Mouse (Mus musculus) heart, postnatal 0 days (tissue): Measurements from ENCODE around the gene Zswim5. TPM values are rescaled to one million over a fixed set of nuclear protein-coding genes. Genes with fewer than 3 reads are reported as not detected.

Experiments
- ATAC-seq: fragments of 200-750 bp; cut with Nextera tagmentation; 2 replicates; pipeline ENCODE4 v1.8.0; 2017; ENCODE audit warnings: low read depth, moderate number of reproducible peaks, moderate library complexity; ENCODE audit not compliant: insufficient read depth
- DNase-seq: peaks from one replicate; pipeline ENCODE4 v3.0.0-alpha.2; 2016; ENCODE audit warnings: low spot score
- H3K27ac ChIP-seq: fragments of 300-500 bp; sonication (generic); 2 replicates; pipeline ENCODE4 v1.5.1; 2014; ENCODE audit warnings: low read depth, mild to moderate bottlenecking
- H3K27me3 ChIP-seq: fragments of 300-500 bp; sonication (generic); 2 replicates; pipeline ENCODE4 v1.6.1; 2014; ENCODE audit warnings: low read length, mixed read lengths; ENCODE audit not compliant: control insufficient read depth, insufficient read depth
- H3K36me3 ChIP-seq: fragments of 300-500 bp; sonication (generic); replicated peaks from 2 replicates; pipeline ENCODE4 v1.6.1; 2014; ENCODE audit warnings: low read length, mixed read lengths; ENCODE audit not compliant: control insufficient read depth, insufficient read depth
- H3K4me1 ChIP-seq: fragments of 300-500 bp; sonication (generic); 2 replicates; pipeline ENCODE4 v1.6.1; 2014; ENCODE audit warnings: antibody characterized with exemption; ENCODE audit not compliant: control insufficient read depth, insufficient read depth
- H3K4me2 ChIP-seq: fragments of 300-500 bp; sonication (generic); 2 replicates; pipeline ENCODE4 v1.6.1; 2014; ENCODE audit warnings: low read depth, mild to moderate bottlenecking, low read length, moderate library complexity
- H3K4me3 ChIP-seq: fragments of 300-500 bp; sonication (generic); 2 replicates; pipeline ENCODE4 v1.5.1; 2014; ENCODE audit warnings: low read depth, low read length
- H3K9ac ChIP-seq: fragments of 300-500 bp; sonication (generic); replicated peaks from 2 replicates; pipeline ENCODE4 v1.6.1; 2014; ENCODE audit warnings: low read depth, low read length, mixed read lengths
- H3K9me3 ChIP-seq: fragments of 300-500 bp; sonication (generic); replicated peaks from 2 replicates; pipeline ENCODE4 v1.6.1; 2016; ENCODE audit warnings: low read length; ENCODE audit not compliant: control insufficient read depth
- CTCF ChIP-seq: IDR thresholded peaks from 2 replicates; pipeline ENCODE4 v1.5.1; 2016; ENCODE audit warnings: antibody characterized with exemption, control low read depth, low read depth
- EP300 ChIP-seq: IDR thresholded peaks from 2 replicates; pipeline ENCODE4 v1.6.1; 2016; ENCODE audit warnings: antibody characterized with exemption, low read depth
- WGBS: fragments of 180-500 bp; shearing (Covaris S2); extraction: QIAGEN DNeasy Blood & Tissue Kit; methylation state at CpG from one replicate; pipeline ENCODE4 v1.1.7; 2014; 5-methylcytosine and 5-hydroxymethylcytosine counted together
- polyA plus RNA-seq: library from polyadenylated mRNA; unstranded; fragments of >200 nt; fragmentation: Nextera tagmentation; extraction: Ambion mirVana; gene quantifications from 2 replicates; pipeline ENCODE4 v1.2.1, GENCODE M21; 2015
- total RNA-seq: library from RNA; depleted of rRNA; stranded (reverse); fragments of >200 nt; gene quantifications from 2 replicates; pipeline ENCODE4 v1.2.3, GENCODE M21; 2014; ENCODE audit warnings: low replicate concordance

Zswim5 gene
- total and polyA plus RNA-seq, 2 experiments from 2014 or later = 0.34 to 1.5 TPM

DNA sequence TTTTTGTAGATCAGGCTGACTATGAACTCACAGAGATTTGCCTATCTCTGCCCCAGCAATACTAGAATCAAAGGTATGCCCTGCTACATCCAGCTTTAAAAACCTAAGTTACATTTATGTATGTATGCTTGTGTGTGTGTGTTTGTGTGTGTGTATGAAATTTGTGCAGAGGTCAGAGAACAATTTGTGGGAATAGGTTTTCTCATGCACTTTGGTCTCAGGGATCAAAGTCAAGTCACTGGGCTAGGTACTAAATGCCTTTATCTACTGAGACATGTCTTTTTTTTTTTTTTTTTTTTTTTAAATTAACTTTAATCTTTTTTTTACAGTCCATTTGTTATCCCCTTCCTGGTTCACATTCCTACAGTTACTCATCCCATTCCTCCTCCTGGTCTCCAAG, 5.5 kb downstream of the Zswim5 start:
- Histone ChIP-seq H3K4me3 (no peak overlapping the region), H3K4me2 (no peak overlapping the region), H3K27me3 (no peaks in the 10 kb centered on the region), H3K4me1 (no peaks in the 10 kb centered on the region; the same call in 1 of the 2 replicates), H3K9me3 (no peaks in the 10 kb centered on the region), H3K9ac (no peak overlapping the region), H3K27ac (no peak overlapping the region), H3K36me3 (no peaks in the 10 kb centered on the region)
- DNase-seq (no peak), ATAC-seq (no peak)
- TF ChIP-seq EP300 (no peak), CTCF (no peak)

DNA sequence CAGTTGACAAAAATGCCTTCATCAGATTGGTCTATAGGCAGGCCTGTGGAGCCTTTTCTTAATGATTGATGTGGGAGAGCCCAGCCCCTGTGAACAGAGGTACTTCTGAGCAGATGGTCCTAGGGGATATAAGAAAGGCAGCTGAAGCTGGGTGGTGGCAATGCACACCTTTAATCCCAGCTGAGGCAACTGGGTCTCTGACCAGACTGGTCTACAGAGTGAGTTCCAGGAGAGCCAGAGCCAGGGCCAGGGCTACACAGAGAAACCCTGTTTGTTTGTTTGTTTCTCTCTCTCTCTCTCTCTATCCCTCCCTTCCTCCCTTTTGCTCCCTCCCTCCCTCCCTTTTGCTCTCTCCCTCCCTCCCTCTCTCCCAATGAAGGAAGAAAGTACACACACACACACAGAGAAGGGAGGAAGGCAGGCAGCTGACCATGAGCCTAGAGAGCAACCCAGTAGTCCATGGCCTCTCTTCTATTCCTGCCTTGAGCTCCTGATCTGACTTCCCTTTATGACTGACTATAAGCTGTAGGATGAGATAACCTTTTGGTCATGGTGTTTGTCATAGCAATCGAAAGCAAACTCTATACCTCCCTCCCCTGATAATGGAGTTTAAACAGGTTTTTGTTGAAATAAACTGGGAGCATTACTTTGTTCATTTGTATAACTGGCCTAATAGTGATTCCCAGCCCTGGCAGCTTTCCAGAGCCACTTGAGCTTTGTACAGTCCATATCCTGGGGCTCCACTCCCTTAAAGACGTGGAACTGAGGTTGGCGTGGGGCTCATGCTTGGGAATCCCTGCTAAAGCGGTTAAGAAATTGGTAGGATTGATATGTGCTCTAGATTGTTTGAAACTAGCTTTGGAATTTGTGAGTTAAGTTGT, 17.3 kb downstream of the Zswim5 start:
- no peak for DNase-seq
- 45% methylated on average over 4 of the region's 4 CpGs for WGBS

DNA sequence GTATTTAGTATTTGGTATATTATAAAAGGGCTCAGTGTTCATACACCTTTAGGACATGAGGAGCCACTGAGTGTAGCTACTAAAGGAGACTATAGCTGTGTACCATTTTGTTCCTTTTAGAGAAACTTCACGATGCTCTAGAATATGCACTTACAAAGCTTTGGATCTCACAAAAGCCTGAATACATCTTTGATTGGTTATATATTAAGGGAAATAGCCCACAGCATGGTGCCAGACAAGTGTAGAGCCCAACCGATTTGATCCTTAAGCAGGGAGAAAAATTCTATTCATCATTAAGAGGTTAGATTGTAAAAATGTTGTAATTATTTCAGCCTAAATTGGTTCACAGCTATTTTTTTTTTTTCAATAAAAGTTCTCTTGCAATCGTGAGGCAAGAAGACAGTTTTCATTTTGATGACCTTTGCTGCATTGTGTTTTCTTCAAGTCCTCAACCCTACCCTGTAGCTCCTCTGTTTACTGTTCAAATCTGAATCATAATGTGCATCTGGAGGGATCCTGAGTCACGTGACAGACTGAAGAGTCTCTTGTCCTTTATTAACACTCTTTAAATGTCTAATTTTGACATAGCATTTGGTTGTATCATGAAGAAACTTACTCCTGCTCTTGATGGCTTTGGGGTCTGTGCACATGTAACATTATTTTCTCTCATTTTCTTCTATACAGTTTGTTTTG, 33.5 kb downstream of the Zswim5 start:
- no peak for ATAC-seq
- Histone ChIP-seq H3K9me3 (no peaks in the 10 kb centered on the region), H3K36me3 (no peaks in the 10 kb centered on the region), H3K27ac (no peak overlapping the region), H3K9ac (no peak overlapping the region), H3K4me1 (no peaks in the 10 kb centered on the region), H3K27me3 (no peaks in the 10 kb centered on the region), H3K4me3 (no peak overlapping the region), H3K4me2 (no peak overlapping the region)
- TF ChIP-seq CTCF (no peak), EP300 (no peak)
- WGBS = 69% methylated on average over 4 of the region's 4 CpGs
- DNase-seq = no peak

More for the DNA sequence above, 17.3 kb downstream of the Zswim5 start:
- Histone ChIP-seq H3K9ac (no peak overlapping the region), H3K36me3 (no peaks in the 10 kb centered on the region), H3K4me3 (no peak overlapping the region), H3K9me3 (no peaks in the 10 kb centered on the region), H3K27ac (no peak overlapping the region), H3K27me3 (no peaks in the 10 kb centered on the region), H3K4me2 (no peak overlapping the region), H3K4me1 (no peaks in the 10 kb centered on the region)
- no peak for TF ChIP-seq CTCF
- no peak for TF ChIP-seq EP300
- no peak for ATAC-seq

DNA sequence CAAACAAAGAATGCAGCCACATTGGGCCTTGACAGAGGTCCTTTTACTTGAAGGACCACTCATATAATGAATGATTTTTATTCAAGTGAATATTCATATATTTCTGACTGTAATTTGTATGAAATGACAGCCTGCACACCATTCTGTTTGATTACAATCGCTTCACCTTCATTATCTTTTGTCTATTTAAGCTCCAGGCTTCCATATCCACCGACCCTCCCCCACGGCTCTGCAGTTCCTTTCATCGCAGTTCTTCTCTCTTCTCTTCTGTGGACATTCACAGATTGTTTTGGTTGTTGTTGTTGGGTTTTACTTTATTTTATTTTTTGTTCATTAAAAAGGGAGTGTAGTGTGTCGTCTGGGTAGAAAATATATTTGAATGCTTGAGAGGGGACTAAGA, 34.0 kb downstream of the Zswim5 start:
- TF ChIP-seq EP300 (no peak), CTCF (no peak)
- ATAC-seq = no peak

DNA sequence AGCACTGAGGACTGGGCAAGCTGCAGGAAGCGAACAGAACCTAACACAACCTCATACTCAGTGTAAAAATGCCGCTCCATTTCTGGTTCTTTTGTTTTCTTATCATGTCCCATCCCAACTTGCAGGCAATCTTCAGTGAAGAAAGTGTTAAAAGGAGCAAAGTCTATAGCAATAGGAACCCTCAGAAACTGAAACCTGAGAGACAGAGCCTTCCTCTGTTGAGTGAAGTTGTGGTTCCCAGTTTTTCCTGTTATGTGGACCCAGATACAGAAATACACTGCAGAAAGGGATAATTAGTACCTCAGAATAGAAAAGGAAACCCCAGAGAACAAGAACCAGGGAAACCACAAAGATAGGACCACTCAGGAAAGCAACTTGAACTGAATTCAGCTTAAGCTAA, 36.1 kb downstream of the Zswim5 start:
- no peak for DNase-seq
- no peak overlapping the region for H3K4me2 ChIP-seq
- no peak overlapping the region for H3K4me3 ChIP-seq
- H3K27ac ChIP-seq = no peak overlapping the region
- no peaks in the 10 kb centered on the region for H3K27me3 ChIP-seq
- no peaks in the 10 kb centered on the region for H3K4me1 ChIP-seq
- H3K36me3 ChIP-seq = no peaks in the 10 kb centered on the region
- ATAC-seq = no peak
- no peak overlapping the region for H3K9ac ChIP-seq
- H3K9me3 ChIP-seq = no peaks in the 10 kb centered on the region
- TF ChIP-seq CTCF = no peak
- TF ChIP-seq EP300 = no peak
- WGBS = 79% methylated on average over 2 of the region's 2 CpGs

More for the DNA sequence above, 34.0 kb downstream of the Zswim5 start:
- H3K4me1 ChIP-seq = no peaks in the 10 kb centered on the region
- no peak overlapping the region for H3K4me2 ChIP-seq
- H3K36me3 ChIP-seq = no peaks in the 10 kb centered on the region
- H3K27ac ChIP-seq = no peak overlapping the region
- no peak overlapping the region for H3K4me3 ChIP-seq
- WGBS = 60% methylated on average over 5 of the region's 5 CpGs
- DNase-seq = no peak
- H3K9me3 ChIP-seq = no peaks in the 10 kb centered on the region
- no peak overlapping the region for H3K9ac ChIP-seq
- no peaks in the 10 kb centered on the region for H3K27me3 ChIP-seq
